Mouse (Mus musculus) gastrocnemius, postnatal 14 days (tissue): ENCODE measurements around the gene Wdpcp. TPM values are rescaled to one million over a fixed set of nuclear protein-coding genes. Genes with fewer than 3 reads are reported as not detected.
A peak's percentile ranks its signal among the peaks of the same experiment; 100 is the strongest.

Experiments
- DNase-seq: peaks from one replicate; pipeline ENCODE4 v3.0.0; 2021; ENCODE audit warnings: mixed read lengths
- intact Hi-C: fragments of 180-260 bp; cut with DNase I; formaldehyde crosslinking; loops from one replicate; pipeline ENCODE4 v1.15.1; 2025; ENCODE audit warnings: low total_unique reads
- total RNA-seq, 2 experiments: library from RNA; stranded (reverse); gene quantifications; 2 replicates each; pipeline ENCODE4 v1.2.3; 2021

The Wdpcp gene
- total RNA-seq, 2 experiments from 2014 or later: 2.8 to 4.8 TPM

- intact Hi-C loops: no loop called here
- no peak for DNase-seq
Measured at GRCm38 (mm10) chr11:21566934-21567333, 5.1 kb upstream of the Wdpcp start.

- DNase-seq: no peak
- intact Hi-C loops: no loop called here
Measured at GRCm38 (mm10) chr11:21567733-21568132, 4.3 kb upstream of the Wdpcp start.

- intact Hi-C loops: no loop called here
- no peak for DNase-seq
Measured at GRCm38 (mm10) chr11:21569002-21569401, 3.0 kb upstream of the Wdpcp start.

GRCm38 (mm10) chr11:21569456-21570108 is 2.5 kb upstream of the Wdpcp start:
- intact Hi-C loops: no loop called here

GRCm38 (mm10) chr11:21570109-21570474 is 1.9 kb upstream of the Wdpcp start:
- intact Hi-C loops: no loop called here
- no peak for DNase-seq

More at GRCm38 (mm10) chr11:21569456-21570108, 2.5 kb upstream of the Wdpcp start:
- no peak for DNase-seq

GRCm38 (mm10) chr11:21570973-21571372 is 1.1 kb upstream of the Wdpcp start:
- intact Hi-C loops: no loop called here
- DNase-seq: no peak

- intact Hi-C loops: no loop called here
- DNase-seq: no peak
Measured at GRCm38 (mm10) chr11:21581472-21581871, 9.4 kb downstream of the Wdpcp start.

GRCm38 (mm10) chr11:21583286-21583685 is 11.3 kb downstream of the Wdpcp start:
- intact Hi-C loops: no loop called here
- no peak for DNase-seq

- intact Hi-C loops: no loop called here
- DNase-seq: no peak
Measured at GRCm38 (mm10) chr11:21602497-21602896, 30.5 kb downstream of the Wdpcp start.

GRCm38 (mm10) chr11:21615915-21616314 is 43.9 kb downstream of the Wdpcp start:
- intact Hi-C loops: no loop called here
- DNase-seq: no peak

GRCm38 (mm10) chr11:21634171-21634907 is 62.3 kb downstream of the Wdpcp start:
- intact Hi-C loops: no loop called here
- no peak for DNase-seq

GRCm38 (mm10) chr11:21638341-21638740 is 66.3 kb downstream of the Wdpcp start:
- DNase-seq: no peak
- intact Hi-C loops: no loop called here

- DNase-seq: peak; percentile 57
- intact Hi-C loops: no loop called here
Measured at GRCm38 (mm10) chr11:21639534-21639933, 67.5 kb downstream of the Wdpcp start.

- no peak for DNase-seq
- intact Hi-C loops: no loop called here
Measured at GRCm38 (mm10) chr11:21644231-21644630, 72.2 kb downstream of the Wdpcp start.

- intact Hi-C loops: no loop called here
Measured at GRCm38 (mm10) chr11:21646136-21646535, 74.1 kb downstream of the Wdpcp start.

GRCm38 (mm10) chr11:21658985-21659384 is 87.0 kb downstream of the Wdpcp start:
- DNase-seq: no peak

More at GRCm38 (mm10) chr11:21646136-21646535, 74.1 kb downstream of the Wdpcp start:
- DNase-seq: no peak

GRCm38 (mm10) chr11:21677034-21677433 is 105.0 kb downstream of the Wdpcp start:
- intact Hi-C loops: no loop called here
- no peak for DNase-seq

More at GRCm38 (mm10) chr11:21658985-21659384, 87.0 kb downstream of the Wdpcp start:
- intact Hi-C loops: loop anchor here (10.0 kb wide), 1 partner anchor 546 kb away; no protein-coding TSS in a partner anchor

- intact Hi-C loops: no loop called here
- DNase-seq: no peak
Measured at GRCm38 (mm10) chr11:21688441-21688840, 116.4 kb downstream of the Wdpcp start.

GRCm38 (mm10) chr11:21690730-21691129 is 118.7 kb downstream of the Wdpcp start:
- intact Hi-C loops: no loop called here
- DNase-seq: no peak

- DNase-seq: no peak
- intact Hi-C loops: no loop called here
Measured at GRCm38 (mm10) chr11:21694087-21694486, 122.1 kb downstream of the Wdpcp start.

GRCm38 (mm10) chr11:21697642-21698041 is 125.6 kb downstream of the Wdpcp start:
- no peak for DNase-seq
- intact Hi-C loops: no loop called here
